Mouse (Mus musculus): ENCODE results near the gene Arhgap42. TPM values are rescaled to one million over a fixed set of nuclear protein-coding genes. Genes with fewer than 3 reads are reported as not detected.
A peak's percentile ranks its signal among the peaks of the same experiment; 100 is the strongest.

Arhgap42 gene
- polyA plus RNA-seq, 1 experiment from 2014 or later = 22.4 TPM

GRCm38 (mm10) chr9:9171146-9171816 is 67.6 kb downstream of the Arhgap42 start:
- no peaks in the 10 kb centered on the region for H3K9me3 ChIP-seq (ENCODE audit: control insufficient read depth, low read length)
- H3K27me3 ChIP-seq (ENCODE audit: control insufficient read depth, insufficient read depth, low read length) = no peaks in the 10 kb centered on the region
- H3K4me2 ChIP-seq = no peak overlapping the region
- 82% methylated on average over 5 of the region's 5 CpGs for WGBS
- no peaks in the 10 kb centered on the region for H3K36me3 ChIP-seq (ENCODE audit: control insufficient read depth, insufficient read depth, low read length)
- H3K4me3 ChIP-seq (ENCODE audit: low read depth, low read length) = no peak overlapping the region
- no peak overlapping the region for H3K9ac ChIP-seq (ENCODE audit: low read length)
- no peaks in the 10 kb centered on the region for H3K4me1 ChIP-seq (ENCODE audit: control insufficient read depth, insufficient read depth, low read length)
- ATAC-seq (ENCODE audit: low FRiP score) = no peak
- no peak for DNase-seq (ENCODE audit: low spot score, missing footprints)
- no peak overlapping the region for H3K27ac ChIP-seq (ENCODE audit: low read depth, low read length)

GRCm38 (mm10) chr9:9165641-9166063 is 73.2 kb downstream of the Arhgap42 start:
- H3K9me3 ChIP-seq (ENCODE audit: control insufficient read depth, low read length) = no peaks in the 10 kb centered on the region
- H3K36me3 ChIP-seq (ENCODE audit: control insufficient read depth, insufficient read depth, low read length) = no peaks in the 10 kb centered on the region
- no peak overlapping the region for H3K4me2 ChIP-seq
- H3K9ac ChIP-seq (ENCODE audit: low read length) = no peak overlapping the region
- H3K27me3 ChIP-seq (ENCODE audit: control insufficient read depth, insufficient read depth, low read length) = no peaks in the 10 kb centered on the region
- WGBS = 88% methylated on average over 4 of the region's 4 CpGs
- H3K27ac ChIP-seq (ENCODE audit: low read depth, low read length) = no peak overlapping the region
- no peak for DNase-seq (ENCODE audit: low spot score, missing footprints)
- ATAC-seq (ENCODE audit: low FRiP score) = no peak
- H3K4me3 ChIP-seq (ENCODE audit: low read depth, low read length) = no peak overlapping the region
- H3K4me1 ChIP-seq (ENCODE audit: control insufficient read depth, insufficient read depth, low read length) = no peaks in the 10 kb centered on the region

- no peaks in the 10 kb centered on the region for H3K36me3 ChIP-seq (ENCODE audit: control insufficient read depth, insufficient read depth, low read length)
- ATAC-seq (ENCODE audit: low FRiP score) = no peak
- DNase-seq (ENCODE audit: low spot score, missing footprints) = no peak
- no peaks in the 10 kb centered on the region for H3K9me3 ChIP-seq (ENCODE audit: control insufficient read depth, low read length)
- no peak overlapping the region for H3K4me3 ChIP-seq (ENCODE audit: low read depth, low read length)
- no peak overlapping the region for H3K27ac ChIP-seq (ENCODE audit: low read depth, low read length)
- no peak overlapping the region for H3K9ac ChIP-seq (ENCODE audit: low read length)
- 49% methylated on average over 3 of the region's 3 CpGs for WGBS
- H3K4me2 ChIP-seq = no peak overlapping the region
- H3K27me3 ChIP-seq (ENCODE audit: control insufficient read depth, insufficient read depth, low read length) = no peaks in the 10 kb centered on the region
- H3K4me1 ChIP-seq (ENCODE audit: control insufficient read depth, insufficient read depth, low read length) = no peaks in the 10 kb centered on the region
These were observed 78.2 kb downstream of the Arhgap42 start for GRCm38 (mm10) chr9:9160736-9161135.

- WGBS = 88% methylated on average over 3 of the region's 3 CpGs
- H3K4me1 ChIP-seq (ENCODE audit: control insufficient read depth, insufficient read depth, low read length) = no peaks in the 10 kb centered on the region
- H3K9ac ChIP-seq (ENCODE audit: low read length) = no peak overlapping the region
- DNase-seq (ENCODE audit: low spot score, missing footprints) (peak; percentile 76), ATAC-seq (ENCODE audit: low FRiP score) (no peak)
- H3K36me3 ChIP-seq (ENCODE audit: control insufficient read depth, insufficient read depth, low read length) = no peaks in the 10 kb centered on the region
- no peaks in the 10 kb centered on the region for H3K9me3 ChIP-seq (ENCODE audit: control insufficient read depth, low read length)
- no peak overlapping the region for H3K4me3 ChIP-seq (ENCODE audit: low read depth, low read length)
- no peak overlapping the region for H3K27ac ChIP-seq (ENCODE audit: low read depth, low read length)
- no peaks in the 10 kb centered on the region for H3K27me3 ChIP-seq (ENCODE audit: control insufficient read depth, insufficient read depth, low read length)
- no peak overlapping the region for H3K4me2 ChIP-seq
These were observed 80.7 kb downstream of the Arhgap42 start for GRCm38 (mm10) chr9:9158241-9158640.

GRCm38 (mm10) chr9:9157425-9157824 is 81.5 kb downstream of the Arhgap42 start:
- Histone ChIP-seq H3K4me3 (ENCODE audit: low read depth, low read length) (no peak overlapping the region), H3K4me2 (no peak overlapping the region), H3K27ac (ENCODE audit: low read depth, low read length) (no peak overlapping the region), H3K36me3 (ENCODE audit: control insufficient read depth, insufficient read depth, low read length) (no peaks in the 10 kb centered on the region), H3K27me3 (ENCODE audit: control insufficient read depth, insufficient read depth, low read length) (no peaks in the 10 kb centered on the region), H3K9me3 (ENCODE audit: control insufficient read depth, low read length) (no peaks in the 10 kb centered on the region), H3K4me1 (ENCODE audit: control insufficient read depth, insufficient read depth, low read length) (no peaks in the 10 kb centered on the region), H3K9ac (ENCODE audit: low read length) (no peak overlapping the region)
- 91% methylated on average over 2 of the region's 2 CpGs for WGBS
- DNase-seq (ENCODE audit: low spot score, missing footprints) (peak; percentile 79), ATAC-seq (ENCODE audit: low FRiP score) (no peak)

- no peaks in the 10 kb centered on the region for H3K27me3 ChIP-seq (ENCODE audit: control insufficient read depth, insufficient read depth, low read length)
- no peak for DNase-seq (ENCODE audit: low spot score, missing footprints)
- no peak overlapping the region for H3K4me3 ChIP-seq (ENCODE audit: low read depth, low read length)
- H3K36me3 ChIP-seq (ENCODE audit: control insufficient read depth, insufficient read depth, low read length) = no peaks in the 10 kb centered on the region
- H3K9ac ChIP-seq (ENCODE audit: low read length) = no peak overlapping the region
- WGBS = 92% methylated on average over 3 of the region's 3 CpGs
- H3K4me1 ChIP-seq (ENCODE audit: control insufficient read depth, insufficient read depth, low read length) = no peaks in the 10 kb centered on the region
- no peak for ATAC-seq (ENCODE audit: low FRiP score)
- H3K9me3 ChIP-seq (ENCODE audit: control insufficient read depth, low read length) = no peaks in the 10 kb centered on the region
- no peak overlapping the region for H3K27ac ChIP-seq (ENCODE audit: low read depth, low read length)
- H3K4me2 ChIP-seq = no peak overlapping the region
These were observed 84.3 kb downstream of the Arhgap42 start for GRCm38 (mm10) chr9:9154636-9155035.

- no peaks in the 10 kb centered on the region for H3K36me3 ChIP-seq (ENCODE audit: control insufficient read depth, insufficient read depth, low read length)
- no peak overlapping the region for H3K9ac ChIP-seq (ENCODE audit: low read length)
- ATAC-seq (ENCODE audit: low FRiP score) (no peak), DNase-seq (ENCODE audit: low spot score, missing footprints) (no peak)
- no peaks in the 10 kb centered on the region for H3K9me3 ChIP-seq (ENCODE audit: control insufficient read depth, low read length)
- H3K4me1 ChIP-seq (ENCODE audit: control insufficient read depth, insufficient read depth, low read length) = no peaks in the 10 kb centered on the region
- no peaks in the 10 kb centered on the region for H3K27me3 ChIP-seq (ENCODE audit: control insufficient read depth, insufficient read depth, low read length)
- 93% methylated on average over 7 of the region's 7 CpGs for WGBS
- no peak overlapping the region for H3K27ac ChIP-seq (ENCODE audit: low read depth, low read length)
- no peak overlapping the region for H3K4me2 ChIP-seq
- H3K4me3 ChIP-seq (ENCODE audit: low read depth, low read length) = no peak overlapping the region
These were observed 94.4 kb downstream of the Arhgap42 start for GRCm38 (mm10) chr9:9144301-9145121.

- Histone ChIP-seq H3K9ac (ENCODE audit: low read length) (no peak overlapping the region), H3K4me1 (ENCODE audit: control insufficient read depth, insufficient read depth, low read length) (no peaks in the 10 kb centered on the region), H3K4me3 (ENCODE audit: low read depth, low read length) (no peak overlapping the region), H3K9me3 (ENCODE audit: control insufficient read depth, low read length) (no peaks in the 10 kb centered on the region), H3K27me3 (ENCODE audit: control insufficient read depth, insufficient read depth, low read length) (no peaks in the 10 kb centered on the region), H3K4me2 (no peak overlapping the region), H3K27ac (ENCODE audit: low read depth, low read length) (no peak overlapping the region), H3K36me3 (ENCODE audit: control insufficient read depth, insufficient read depth, low read length) (no peaks in the 10 kb centered on the region)
- WGBS = 68% methylated on average over 5 of the region's 5 CpGs
- DNase-seq (ENCODE audit: low spot score, missing footprints) (no peak), ATAC-seq (ENCODE audit: low FRiP score) (no peak)
These were observed 95.8 kb downstream of the Arhgap42 start for GRCm38 (mm10) chr9:9143102-9143501.

GRCm38 (mm10) chr9:9142561-9142960 is 96.3 kb downstream of the Arhgap42 start:
- ATAC-seq (ENCODE audit: low FRiP score) = no peak
- Histone ChIP-seq H3K4me2 (no peak overlapping the region), H3K9me3 (ENCODE audit: control insufficient read depth, low read length) (no peaks in the 10 kb centered on the region), H3K27me3 (ENCODE audit: control insufficient read depth, insufficient read depth, low read length) (no peaks in the 10 kb centered on the region), H3K4me3 (ENCODE audit: low read depth, low read length) (no peak overlapping the region), H3K9ac (ENCODE audit: low read length) (no peak overlapping the region), H3K36me3 (ENCODE audit: control insufficient read depth, insufficient read depth, low read length) (no peaks in the 10 kb centered on the region), H3K27ac (ENCODE audit: low read depth, low read length) (no peak overlapping the region), H3K4me1 (ENCODE audit: control insufficient read depth, insufficient read depth, low read length) (no peaks in the 10 kb centered on the region)
- no peak for DNase-seq (ENCODE audit: low spot score, missing footprints)
- WGBS = 77% methylated on average over 7 of the region's 7 CpGs
